Mouse (Mus musculus) hindlimb bud, embryonic 11.5 days (tissue): ENCODE results near the gene Trpm6.

ENCODE experiments used
- DNase-seq: peaks from one replicate; pipeline ENCODE4 v3.0.0-alpha.2; 2012; ENCODE audit warnings: low read depth, low spot score; ENCODE audit errors: extremely low spot score

Gene Trpm6

DNA sequence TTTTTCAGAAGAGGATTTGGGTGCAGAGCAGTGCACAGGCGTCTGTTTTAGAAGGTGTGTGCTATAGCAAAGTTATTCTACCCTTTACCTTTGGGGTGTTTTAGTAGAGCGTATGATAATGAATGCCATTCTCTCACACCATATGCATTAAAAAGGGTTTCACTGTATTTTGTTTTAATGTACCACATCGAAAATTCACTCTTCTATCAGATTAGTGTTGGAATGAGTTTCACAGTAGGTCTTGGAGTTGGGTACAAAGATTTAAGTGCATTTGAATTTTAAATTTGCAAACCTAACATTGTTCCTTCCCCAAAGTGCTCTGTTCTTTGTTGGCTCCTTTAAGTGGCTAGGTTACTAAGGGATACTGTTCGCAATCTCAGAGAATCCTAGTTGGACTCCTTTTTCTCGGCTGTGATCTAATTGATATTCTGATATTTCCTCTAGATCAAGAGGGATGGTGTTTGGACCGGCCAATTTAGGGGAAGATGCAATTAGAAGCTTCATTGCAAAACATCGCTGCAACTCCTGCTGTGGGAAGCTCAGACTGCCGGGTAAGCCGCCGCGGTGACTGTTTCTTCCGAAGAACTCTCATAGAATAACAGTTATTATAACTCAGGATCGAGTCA is 138.8 kb downstream of the Trpm6 start:
- no peak for DNase-seq

DNA sequence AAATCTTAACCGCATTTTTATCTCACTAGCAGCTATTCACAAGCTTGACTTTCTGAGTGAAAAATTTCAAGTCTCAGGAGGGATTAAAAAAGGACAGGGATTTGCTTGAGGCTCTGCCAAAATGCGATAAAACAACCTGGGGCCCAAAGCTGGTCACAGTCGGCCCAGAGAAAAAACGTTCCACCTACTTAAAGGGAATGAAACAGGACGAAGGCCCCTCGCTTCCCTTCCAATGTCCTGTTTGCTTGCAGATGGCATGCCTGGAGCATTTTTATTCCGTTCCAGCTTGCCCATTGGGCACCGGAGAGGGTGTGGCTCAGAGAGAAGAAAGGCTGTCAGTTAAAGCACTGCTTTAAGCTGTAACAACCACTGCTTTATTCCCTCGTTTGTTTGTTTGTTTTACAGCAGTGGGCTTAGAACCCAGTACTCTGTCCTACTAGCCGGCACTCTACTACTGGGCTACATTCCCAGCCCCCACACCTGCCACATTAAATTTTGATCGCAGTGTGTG is 139.4 kb downstream of the Trpm6 start:
- DNase-seq: no peak

DNA sequence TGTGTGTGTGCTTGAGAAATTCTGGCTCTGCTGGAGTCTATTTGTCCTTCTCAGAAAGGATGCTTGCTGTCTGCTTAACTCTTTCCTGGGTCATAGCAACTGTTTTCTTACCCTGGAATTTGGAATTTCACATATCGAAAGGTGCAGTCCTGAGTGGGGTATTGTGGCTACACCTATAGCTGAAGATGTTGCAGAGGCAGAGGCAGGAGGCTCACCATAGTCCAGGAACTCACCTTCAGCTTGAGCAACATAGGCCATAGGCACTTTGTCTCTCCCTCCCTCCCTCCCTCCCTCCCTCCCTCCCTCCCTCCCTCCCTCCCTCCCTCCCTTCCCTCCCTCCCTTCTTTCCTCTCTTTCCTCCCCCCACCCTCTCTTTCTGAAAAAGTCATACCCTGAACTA is 139.8 kb downstream of the Trpm6 start:
- no peak for DNase-seq

GRCm38 (mm10) chr19:18890216-18890615 is 140.4 kb downstream of the Trpm6 start:
- no peak for DNase-seq

GRCm38 (mm10) chr19:18898238-18898637 is 148.5 kb downstream of the Trpm6 start:
- DNase-seq: no peak

DNA sequence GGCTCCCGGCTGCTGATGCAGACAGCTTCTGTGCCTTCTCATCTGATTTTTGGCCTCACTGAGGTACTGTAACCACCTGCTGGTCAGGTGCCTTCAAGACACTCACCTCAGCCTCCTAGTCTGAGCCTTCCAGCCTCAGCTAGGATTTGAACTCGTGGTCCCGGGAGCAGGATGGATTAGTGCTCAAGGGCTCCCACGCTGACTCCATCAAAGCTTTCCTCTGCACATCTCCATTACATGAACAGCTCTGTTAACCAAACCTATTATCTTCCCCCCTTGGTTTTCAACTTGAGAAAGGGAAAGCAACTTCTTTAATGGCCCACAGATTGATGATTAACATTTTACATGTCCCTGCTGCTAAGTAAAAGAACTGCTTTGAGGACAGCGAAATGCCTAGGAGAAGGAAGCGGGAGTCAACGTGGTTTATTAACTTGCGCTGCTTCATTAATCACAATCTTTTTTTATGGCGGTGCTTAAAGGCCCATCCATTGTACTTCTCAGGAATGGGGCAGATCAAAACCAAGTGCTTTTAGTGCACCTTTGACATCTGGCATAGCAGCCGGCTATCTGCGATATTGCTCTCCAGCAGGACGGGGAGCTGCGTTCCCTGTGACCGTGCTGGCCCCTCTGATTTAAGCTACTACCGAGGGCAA is 152.4 kb downstream of the Trpm6 start:
- DNase-seq: no peak

GRCm38 (mm10) chr19:18902694-18903067 is 152.9 kb downstream of the Trpm6 start:
- DNase-seq: no peak

GRCm38 (mm10) chr19:18905511-18905910 is 155.7 kb downstream of the Trpm6 start:
- no peak for DNase-seq

- DNase-seq: no peak
Observed at GRCm38 (mm10) chr19:18909641-18910040, 159.9 kb downstream of the Trpm6 start.

DNA sequence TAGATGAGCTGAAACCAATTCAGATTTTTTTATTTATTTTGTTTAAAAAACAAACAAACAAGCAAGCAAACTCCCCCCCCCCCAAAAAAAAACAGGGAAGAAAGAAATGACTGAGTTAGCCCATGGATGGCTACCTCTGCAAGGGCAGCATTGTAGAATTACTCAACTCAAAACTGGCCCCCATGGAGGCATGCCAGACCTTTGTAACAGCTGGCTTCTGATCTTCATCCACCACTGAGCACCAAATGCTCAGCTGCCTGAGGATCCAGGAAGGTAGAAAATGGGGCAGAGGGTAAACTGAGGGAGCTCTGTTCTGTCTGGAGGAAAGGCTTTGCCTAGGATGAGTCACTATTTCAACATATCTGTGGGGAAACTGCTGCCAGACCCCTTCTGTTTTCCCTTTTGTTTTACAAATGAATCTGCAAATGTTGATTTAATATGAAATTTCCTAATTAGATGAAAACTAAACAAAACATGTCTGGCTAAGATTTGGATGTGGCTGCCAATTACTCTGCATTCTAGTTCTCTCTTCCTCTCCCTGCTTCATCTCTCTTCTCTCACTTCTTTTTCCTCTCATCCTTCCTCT is 162.1 kb downstream of the Trpm6 start:
- DNase-seq: no peak

GRCm38 (mm10) chr19:18941391-18941790 is 191.6 kb downstream of the Trpm6 start:
- DNase-seq: no peak
